Mouse (Mus musculus) testis, postnatal 14 days (tissue): ENCODE measurements around the gene Bco2.

ENCODE experiments used
- DNase-seq: peaks from one replicate; pipeline ENCODE4 v3.0.0; 2021; ENCODE audit warnings: low spot score

The Bco2 gene

GRCm38 (mm10) chr9:50515462-50515861, 39.5 kb downstream of the Bco2 start:
- DNase-seq: no peak

GRCm38 (mm10) chr9:50507570-50507969, 47.4 kb downstream of the Bco2 start:
- no peak for DNase-seq

DNA sequence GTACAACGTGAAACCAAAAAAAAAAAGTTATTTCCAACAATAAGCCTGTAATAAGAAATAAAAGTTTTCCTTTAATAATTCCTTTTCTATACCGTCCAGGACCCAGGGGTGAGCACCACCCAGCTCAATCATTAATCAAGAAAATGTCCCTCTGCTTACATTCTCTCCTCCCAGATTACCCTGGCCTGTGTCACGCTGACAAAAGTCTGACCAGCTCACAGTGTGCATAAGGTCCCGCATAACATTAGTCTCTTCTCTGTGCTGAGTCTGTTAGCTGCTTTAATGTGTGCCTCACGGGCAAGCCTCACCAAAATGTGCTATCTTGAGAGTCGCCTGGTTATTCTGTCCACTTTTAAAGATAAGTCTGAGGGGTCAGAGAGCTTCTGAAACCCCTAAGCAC, 49.6 kb downstream of the Bco2 start:
- no peak for DNase-seq

GRCm38 (mm10) chr9:50502949-50503348, 52.0 kb downstream of the Bco2 start:
- no peak for DNase-seq

DNA sequence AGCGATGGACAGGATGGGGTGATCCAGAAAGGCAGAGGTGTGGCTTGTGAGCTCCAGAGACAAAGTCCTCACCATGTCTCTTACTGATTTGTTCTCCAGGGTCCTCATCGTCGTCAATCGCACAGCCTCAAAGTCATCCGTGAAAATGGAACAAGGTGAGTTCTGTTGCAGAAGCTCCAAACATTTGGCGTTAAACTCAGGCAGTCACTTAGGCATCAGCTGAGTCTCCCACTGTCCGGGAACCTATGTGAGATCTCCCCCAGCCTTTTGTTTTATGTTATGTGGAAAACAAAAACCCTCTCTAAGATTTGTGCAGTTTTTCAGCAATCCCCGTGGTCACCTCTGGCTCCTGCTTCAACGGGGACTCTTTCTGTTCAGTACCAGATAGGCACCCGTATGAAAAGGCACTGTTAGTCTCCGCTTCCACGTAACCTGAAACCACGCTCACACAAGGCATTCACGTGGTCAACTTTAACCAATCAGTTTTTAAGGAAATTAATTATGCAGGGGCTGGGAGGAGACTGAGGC, 53.9 kb downstream of the Bco2 start:
- DNase-seq: no peak

- DNase-seq: no peak
Measured at GRCm38 (mm10) chr9:50500467-50500973, 54.5 kb downstream of the Bco2 start.

DNA sequence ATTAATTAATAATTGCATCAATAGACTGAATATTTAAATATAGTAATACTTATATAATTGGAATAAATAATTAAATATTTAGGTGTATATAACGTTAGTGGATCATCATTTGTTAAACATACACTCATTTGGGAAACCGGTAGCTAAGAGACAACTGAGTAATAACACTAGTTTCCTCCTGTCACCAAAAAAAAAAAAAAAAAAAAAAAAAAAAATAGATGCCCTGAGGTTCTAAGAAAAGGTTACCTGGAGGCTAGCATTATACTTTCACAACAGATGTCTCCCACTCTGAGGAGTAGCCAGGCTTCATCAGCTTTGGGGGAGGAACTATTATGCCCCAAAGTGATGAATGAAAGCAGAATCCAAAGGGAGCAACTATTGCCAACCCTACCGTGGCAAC, 55.2 kb downstream of the Bco2 start:
- DNase-seq: no peak

GRCm38 (mm10) chr9:50498815-50499214, 56.2 kb downstream of the Bco2 start:
- DNase-seq: no peak

- no peak for DNase-seq
Measured at GRCm38 (mm10) chr9:50497536-50497935, 57.4 kb downstream of the Bco2 start.

- DNase-seq: no peak
Measured at GRCm38 (mm10) chr9:50497076-50497475, 57.9 kb downstream of the Bco2 start.

DNA sequence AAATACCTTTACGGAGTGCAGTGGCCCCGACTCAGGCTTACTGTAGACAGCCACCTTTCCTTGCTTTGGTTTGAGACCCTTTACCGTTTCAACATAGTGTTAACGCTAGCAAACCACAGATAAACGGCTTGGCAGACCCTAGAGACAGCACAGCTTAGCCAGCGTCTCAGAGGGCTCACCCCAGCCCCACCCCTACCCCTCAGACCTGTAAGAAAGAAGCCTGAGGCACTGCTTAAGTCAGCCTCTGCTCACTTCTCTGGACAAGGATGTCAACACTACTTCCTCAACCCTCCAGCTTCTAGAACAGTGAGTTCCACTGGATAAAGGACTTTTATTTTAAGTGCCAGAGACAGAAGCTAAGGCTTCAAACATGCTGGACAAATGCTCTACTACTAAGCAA, 58.4 kb downstream of the Bco2 start:
- no peak for DNase-seq

GRCm38 (mm10) chr9:50496151-50496505, 58.9 kb downstream of the Bco2 start:
- no peak for DNase-seq

DNA sequence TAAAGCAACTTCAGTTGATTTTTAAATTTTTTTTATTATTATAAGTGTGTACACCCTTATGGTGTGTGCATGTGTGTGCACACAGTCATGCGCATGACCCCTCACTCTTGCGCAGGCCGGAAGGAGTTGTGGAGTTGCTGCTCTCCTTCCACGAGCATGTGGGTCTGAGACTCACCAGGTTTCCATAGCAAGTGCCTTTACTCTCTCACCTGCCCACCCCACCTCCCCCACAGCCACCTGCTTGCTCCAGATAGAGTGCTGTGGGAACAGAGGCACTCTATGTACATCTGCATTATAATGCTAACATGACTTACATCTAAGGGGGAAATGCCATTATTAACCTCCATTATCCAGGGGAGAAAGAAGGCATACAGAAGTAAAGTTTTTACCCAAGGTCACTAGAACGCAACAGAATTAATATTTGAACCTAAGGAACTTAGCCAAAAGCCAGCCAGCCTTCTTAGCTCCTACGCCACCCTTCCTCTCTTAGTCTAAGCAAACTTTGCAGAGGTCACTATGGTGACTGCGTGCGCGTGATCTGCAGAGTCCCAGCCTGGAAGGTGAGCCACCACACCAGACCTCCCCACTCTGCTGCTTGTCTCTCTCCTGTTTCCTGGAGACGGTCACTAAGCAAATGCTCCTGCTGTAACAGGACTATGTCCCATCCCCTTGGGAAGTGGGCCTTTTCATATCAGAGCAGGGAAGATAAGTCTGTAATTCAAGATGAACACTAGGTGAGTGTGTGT, 59.4 kb downstream of the Bco2 start:
- DNase-seq: no peak

GRCm38 (mm10) chr9:50494311-50494710, 60.7 kb downstream of the Bco2 start, which contains the start of gene Plet1:
Gene Plet1, plus strand, starts transcription at chr9:50494525.
- DNase-seq: no peak

DNA sequence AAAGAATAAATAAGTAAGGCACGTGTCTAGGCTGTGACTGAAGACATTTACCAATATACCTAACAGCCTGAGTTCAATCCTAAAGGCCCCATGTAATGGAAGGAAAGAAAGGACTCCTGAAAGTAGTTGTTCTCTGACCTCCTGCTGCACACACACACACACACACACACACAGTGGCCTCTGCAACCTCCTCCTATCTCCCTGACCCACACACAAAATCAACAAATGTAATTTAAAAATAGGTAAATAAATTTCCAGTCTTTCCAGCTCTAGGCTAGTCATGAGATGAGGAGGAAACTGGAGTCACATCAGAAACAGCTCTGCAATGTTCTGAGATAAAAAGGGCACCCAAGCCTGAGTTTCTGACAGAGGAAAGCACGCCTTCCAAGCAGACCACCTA, 61.2 kb downstream of the Bco2 start:
- DNase-seq: no peak

- DNase-seq: no peak
Measured at GRCm38 (mm10) chr9:50491531-50492045, 63.4 kb downstream of the Bco2 start.

DNA sequence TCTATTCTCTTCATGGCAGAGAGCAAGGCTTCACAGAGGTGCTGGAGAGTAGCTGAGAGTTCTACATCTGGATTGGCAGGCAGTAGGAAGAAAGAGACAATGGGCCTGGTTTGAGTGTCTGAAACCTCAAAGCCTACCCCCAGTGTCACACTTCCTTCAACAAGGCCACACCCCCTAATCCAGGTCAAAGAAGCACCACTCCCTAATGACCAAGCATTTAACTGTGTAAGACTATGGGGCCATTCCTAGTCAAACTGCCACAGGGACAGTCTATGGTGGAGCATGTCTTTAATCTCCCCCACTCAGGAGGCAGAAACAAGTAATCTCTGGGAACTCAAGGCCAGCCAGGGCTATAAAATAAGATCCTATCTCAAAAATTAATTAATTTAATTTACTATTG, 64.1 kb downstream of the Bco2 start:
- no peak for DNase-seq

DNA sequence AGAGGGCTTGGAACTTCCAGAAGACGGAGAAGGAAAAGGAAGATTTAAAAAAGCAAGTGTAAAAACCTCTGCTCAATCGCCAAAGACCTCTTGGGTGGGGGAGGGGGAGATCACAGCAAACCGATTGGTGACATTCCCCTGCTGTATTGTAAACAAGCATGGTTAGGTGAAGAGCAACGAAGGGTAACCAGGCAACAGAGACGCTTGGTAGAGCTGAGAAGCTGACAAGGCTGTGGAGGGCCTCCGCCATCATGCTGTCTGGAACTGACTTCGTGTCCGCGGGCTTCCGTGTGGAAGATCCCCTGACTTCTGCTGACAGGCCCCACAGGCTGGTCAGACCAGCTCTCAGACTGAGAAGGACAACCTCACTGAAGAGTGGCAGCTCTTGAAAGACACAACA, 69.5 kb downstream of the Bco2 start:
- DNase-seq: no peak
